Comparison of ENCODE assay signal across 8 mouse cellular contexts in genomic region chr9:110051869-110052661, GRCm38 (mm10).
A peak's percentile ranks its signal among the peaks of the same experiment; 100 is the strongest.
DNase-seq lines count a peak whose midpoint lies in the region; ATAC-seq lines count a peak whose summit lies in the region.
"Had no signal": no experiment of that assay in that cellular context is flagged by ENCODE, and none has a peak within 500 bp of the region (broad histone marks: within the 10 kb centered on the region; RNA-seq: fewer than 3 reads in every experiment).

No protein-coding gene starts in this region.

- no peaks in the 10 kb centered on the region for H3K4me1 ChIP-seq in embryonic facial prominence, embryonic 11.5 days (ENCODE audit: control insufficient read depth, insufficient read depth, low read length)
- H3K4me1 ChIP-seq: liver, embryonic 15.5 days had no signal

- H3K27ac ChIP-seq in embryonic facial prominence, embryonic 11.5 days (replicated peaks; ENCODE audit: low read depth, low read length), result no peak overlapping the region
- H3K27ac ChIP-seq: liver, embryonic 15.5 days had no signal

- H3K4me3 ChIP-seq in embryonic facial prominence, embryonic 11.5 days (ENCODE audit: low read depth, low read length), result 0 out of 2 replicates have a peak overlapping the region, but pooled peaks have one; percentile 5
- H3K4me3 ChIP-seq: liver, embryonic 15.5 days had no signal

- DNase-seq in cerebellum, adult 18-20 months, result peak; percentile 81 to 86
- peak; percentile 12 for DNase-seq in embryonic facial prominence, embryonic 11.5 days (ENCODE audit: low spot score)
- DNase-seq in heart, postnatal 14 days, result peak; percentile 7 to 23
- DNase-seq in left cerebral cortex, postnatal 25 days (ENCODE audit: low spot score in 2 of 2), result peak; percentile 80 to 96
- peak; percentile 65 for DNase-seq in right cerebral cortex, postnatal 4 days
- no peak for DNase-seq in kidney, postnatal 36 days
- no peak for DNase-seq in thymus, postnatal 36 days

- intact Hi-C loops in heart, postnatal 14 days (cut with DNase I), result no loop called here
- intact Hi-C loops in left cerebral cortex, postnatal 25 days (cut with DNase I), result loop anchor here (2.0 kb wide), 1 partner anchor 121 kb away; the partner anchor contains the start of gene Map4

- H3K9ac ChIP-seq in embryonic facial prominence, embryonic 11.5 days (replicated peaks; ENCODE audit: low read length), result peak overlapping the region; percentile 43
- H3K9ac ChIP-seq: liver, embryonic 15.5 days had no signal

- H3K36me3 ChIP-seq in embryonic facial prominence, embryonic 11.5 days (replicated peaks; ENCODE audit: control insufficient read depth, insufficient read depth, low read depth, low read length), result no peaks in the 10 kb centered on the region
- H3K36me3 ChIP-seq: liver, embryonic 15.5 days had no signal

- peak overlapping the region; percentile 21; the same call in 1 of the 2 replicates for H3K4me2 ChIP-seq in embryonic facial prominence, embryonic 11.5 days (ENCODE audit: low read depth, low read length)
- H3K4me2 ChIP-seq: liver, embryonic 15.5 days had no signal

- no peaks in the 10 kb centered on the region for H3K27me3 ChIP-seq in embryonic facial prominence, embryonic 11.5 days (ENCODE audit: control insufficient read depth, insufficient read depth, low read length)
- H3K27me3 ChIP-seq: liver, embryonic 15.5 days had no signal

- no peaks in the 10 kb centered on the region for H3K9me3 ChIP-seq in embryonic facial prominence, embryonic 11.5 days (replicated peaks; ENCODE audit: control insufficient read depth, low read length)
- H3K9me3 ChIP-seq: liver, embryonic 15.5 days had no signal

- 31% methylated on average over 23 of the region's 23 CpGs for WGBS in embryonic facial prominence, embryonic 11.5 days

- ATAC-seq in embryonic facial prominence, embryonic 11.5 days (replicated peaks; ENCODE audit: insufficient number of reproducible peaks, low FRiP score, low TSS enrichment, low read depth), result no peak

Comparison
In these comparisons a context has a peak if more than half of its experiments do, and no peak if none do; other contexts are left out.
1. DNase-seq: peak in cerebellum, adult 18-20 months (2 of 2), embryonic facial prominence, embryonic 11.5 days (single experiment), heart, postnatal 14 days (2 of 2), left cerebral cortex, postnatal 25 days (2 of 2) and right cerebral cortex, postnatal 4 days (single experiment); none in kidney, postnatal 36 days (0 of 2) and thymus, postnatal 36 days (0 of 2).